Mouse (Mus musculus): ENCODE results near the gene Stil.
A peak's percentile ranks its signal among the peaks of the same experiment; 100 is the strongest.
"Not testable (repeated sequence)": the region's sequence is repeated elsewhere in the genome, so short reads cannot be mapped to it uniquely, and the experiment has no call there.

The Stil gene

DNA sequence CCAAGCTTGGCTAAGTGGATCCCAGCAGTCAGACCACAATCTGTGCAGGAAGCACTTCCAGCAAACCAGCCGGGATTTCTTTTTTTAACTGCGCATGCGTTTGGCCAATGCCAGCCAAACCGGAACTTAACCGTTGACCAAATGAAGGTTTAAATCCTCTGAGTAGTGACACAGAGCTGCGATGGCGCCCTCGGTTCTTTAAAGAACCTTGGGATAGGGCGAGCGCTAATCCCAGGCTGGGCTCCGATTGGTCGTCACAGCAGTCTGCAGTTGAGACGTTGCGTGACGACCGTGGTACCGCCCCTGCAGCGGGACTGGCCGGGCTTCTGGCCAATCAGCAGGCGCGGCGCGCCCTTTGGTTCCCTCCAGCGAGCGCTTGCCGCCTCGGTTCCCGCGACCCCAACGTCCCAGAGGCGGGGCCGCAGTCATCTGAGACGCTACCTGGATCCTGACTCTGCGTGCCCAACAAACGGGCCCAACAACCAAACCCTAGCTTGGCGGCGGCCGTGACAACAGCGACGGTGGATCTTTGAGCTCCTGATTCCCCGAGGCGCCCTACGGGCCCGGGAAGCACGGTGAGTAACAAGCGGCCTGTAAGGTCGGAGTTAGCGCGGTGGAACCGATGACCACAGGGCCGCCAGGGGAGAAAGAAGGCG, at the start of gene Stil:
Stil (plus strand) TSS at position 387 of the 656 bp plus-strand sequence.
- DNase-seq (ENCODE audit: low spot score in 2 of 2) = peak; percentile 95 to 98

DNA sequence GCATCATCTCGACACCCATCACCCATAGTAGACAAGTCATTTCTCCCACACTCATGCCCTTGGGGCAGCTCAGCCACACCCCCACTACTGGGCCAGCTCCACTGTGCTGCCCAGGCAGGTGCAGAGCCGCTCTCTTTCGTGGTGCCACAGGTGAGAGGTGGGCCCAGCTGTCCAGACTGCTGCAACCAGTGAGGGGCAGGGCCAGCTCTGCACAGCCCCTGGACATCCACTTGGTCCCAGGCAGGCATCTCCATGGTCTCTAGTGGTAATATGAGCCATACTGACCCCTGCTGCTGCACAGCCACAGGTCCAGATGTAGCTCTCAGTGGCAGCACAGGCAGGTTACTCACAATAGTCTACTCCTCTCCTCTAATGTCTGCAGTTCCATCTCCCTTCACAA, 46.8 kb upstream of the Stil start:
- no peak for DNase-seq (ENCODE audit: low spot score in 2 of 2)

DNA sequence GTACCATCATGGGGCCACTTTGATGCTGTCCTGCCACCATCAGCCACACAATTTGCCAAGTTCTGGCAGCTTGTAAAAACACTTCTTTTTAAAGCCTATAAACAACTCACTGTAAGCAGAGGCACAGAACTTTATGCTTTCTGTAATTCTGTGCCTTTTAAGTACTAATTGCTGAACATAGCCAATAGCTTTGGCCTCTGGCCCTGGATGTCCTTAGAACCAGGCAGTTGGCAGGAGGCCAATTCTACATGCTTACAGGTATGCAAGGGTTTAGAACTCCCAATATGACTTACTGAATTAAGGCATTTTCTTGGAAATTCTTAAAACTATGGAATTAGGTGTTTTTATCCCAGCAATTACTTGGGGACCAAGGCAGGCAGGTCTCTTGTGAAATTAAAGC, 42.6 kb upstream of the Stil start:
- no peak for DNase-seq (ENCODE audit: low spot score in 2 of 2)

DNA sequence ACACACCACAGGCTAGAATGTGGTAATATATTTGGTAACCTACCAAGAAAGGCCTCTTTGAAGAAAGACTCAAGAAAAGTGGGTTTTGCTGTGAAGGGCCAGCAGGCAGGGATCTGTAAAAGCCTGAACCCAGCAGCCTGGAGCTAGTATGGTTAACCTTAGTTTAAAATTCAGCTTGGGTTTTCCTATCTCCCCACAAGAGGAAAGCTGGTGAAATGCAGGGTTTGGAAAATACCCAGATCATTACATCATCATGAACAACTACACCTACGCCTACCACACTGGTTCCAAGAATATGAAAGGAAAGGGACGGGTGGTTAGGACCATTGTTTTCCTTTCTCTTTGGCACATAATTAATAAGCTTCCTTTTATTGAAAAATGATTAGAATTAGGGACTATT, 41.7 kb upstream of the Stil start:
- peak in 1 of 2 experiments; percentile 12 for DNase-seq (ENCODE audit: low spot score in 2 of 2)

DNA sequence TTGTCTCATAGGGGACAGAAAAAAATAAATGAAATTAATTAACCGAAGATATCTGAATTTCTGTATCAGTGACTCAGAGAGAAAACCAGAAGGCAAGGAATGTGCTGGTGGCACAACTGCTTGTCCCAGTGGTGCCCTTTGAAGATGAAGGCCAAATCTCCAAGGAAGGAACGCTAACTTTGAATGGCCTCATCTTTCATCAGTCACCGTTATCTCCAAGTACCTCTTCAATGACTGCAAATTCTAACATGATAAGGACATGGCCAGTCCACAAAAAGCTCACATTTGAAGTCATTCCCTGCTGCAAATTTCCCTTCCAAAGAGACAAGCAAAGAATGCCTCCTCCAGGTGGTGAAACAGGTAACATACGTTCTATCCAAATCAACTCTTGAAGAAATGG, 41.2 kb upstream of the Stil start:
- no peak for DNase-seq (ENCODE audit: low spot score in 2 of 2)

DNA sequence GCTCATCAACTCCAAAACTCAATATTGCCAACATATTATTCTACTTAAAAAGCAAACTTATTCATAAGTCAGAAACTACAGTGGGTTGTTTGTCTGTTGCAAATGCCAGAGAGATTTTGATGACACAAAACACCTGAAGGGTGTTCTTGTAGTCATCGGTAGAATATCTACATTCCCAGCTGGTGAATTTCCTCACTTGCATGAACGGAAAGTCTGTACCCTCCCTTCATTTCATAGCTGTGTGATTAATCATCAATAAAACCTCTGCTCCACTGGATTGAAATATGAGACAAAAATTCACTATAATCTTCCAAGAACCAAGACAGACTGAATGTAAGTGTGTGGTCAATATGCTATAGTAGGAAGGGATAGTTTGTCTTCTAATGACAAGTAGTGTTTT, 40.4 kb upstream of the Stil start:
- no peak for DNase-seq (ENCODE audit: low spot score in 2 of 2)

DNA sequence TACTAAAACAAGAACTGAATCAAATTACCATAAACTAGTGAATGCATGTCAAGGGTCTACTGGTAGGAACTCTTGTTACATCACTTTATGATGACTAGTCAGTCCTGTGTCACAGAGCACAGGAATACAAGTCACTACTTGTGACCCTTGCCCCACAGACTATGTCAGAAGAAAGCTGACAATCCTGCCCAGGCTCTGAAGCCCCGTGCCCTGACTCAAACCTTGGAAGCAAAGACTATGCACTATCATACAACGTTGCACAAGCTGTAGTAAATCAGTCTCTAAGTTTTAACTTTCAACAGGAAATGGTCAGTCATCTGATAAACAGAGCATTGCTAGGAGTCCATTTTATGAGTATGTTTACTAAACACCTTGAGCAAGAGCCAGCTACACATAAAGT, 39.1 kb upstream of the Stil start:
- DNase-seq (ENCODE audit: low spot score in 2 of 2) = not testable (repeated sequence)

DNA sequence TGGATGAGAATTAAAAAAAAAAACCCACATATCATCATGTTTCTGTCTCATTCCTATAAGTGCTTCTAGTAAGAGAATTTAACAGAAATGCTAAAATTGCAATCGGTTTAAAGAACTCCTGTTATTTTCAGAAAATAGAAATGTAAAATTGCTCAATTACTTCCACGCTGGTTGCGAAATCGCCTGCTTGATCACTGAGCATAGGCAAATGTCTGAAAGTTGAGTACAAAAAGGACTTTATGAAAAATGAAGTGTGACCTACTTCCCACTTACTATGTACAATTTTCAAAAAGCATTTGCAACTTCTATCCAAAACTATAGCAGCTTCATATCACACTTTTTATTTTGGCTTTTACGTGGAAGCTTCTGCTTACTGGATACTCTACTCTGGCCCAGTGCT, 29.2 kb upstream of the Stil start:
- DNase-seq (ENCODE audit: low spot score in 2 of 2) = no peak

DNA sequence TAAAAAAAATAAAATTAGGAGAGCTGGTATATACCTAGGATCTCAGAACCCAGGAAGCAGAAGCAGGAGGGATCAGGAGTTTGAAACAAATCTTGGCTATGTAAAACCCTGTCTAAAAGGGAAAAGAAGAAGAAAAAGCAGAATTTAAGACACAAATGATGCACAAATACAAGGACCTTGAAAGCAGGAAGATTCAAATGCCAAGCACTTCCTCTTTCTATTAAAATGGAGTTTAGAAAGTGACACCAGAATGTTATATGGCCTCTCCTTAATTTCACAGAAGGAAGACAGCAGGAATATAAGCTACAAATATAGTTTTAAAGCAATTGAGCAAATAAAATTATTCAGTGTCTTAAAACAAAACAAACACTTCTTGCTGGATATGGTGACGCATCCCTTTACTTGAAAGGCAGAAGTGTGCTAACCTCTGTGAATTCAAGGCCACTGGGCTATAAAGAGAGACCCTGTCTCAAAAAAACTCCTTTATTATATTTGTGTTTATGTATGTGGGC, 26.7 kb upstream of the Stil start:
- no peak for DNase-seq (ENCODE audit: low spot score in 2 of 2)

DNA sequence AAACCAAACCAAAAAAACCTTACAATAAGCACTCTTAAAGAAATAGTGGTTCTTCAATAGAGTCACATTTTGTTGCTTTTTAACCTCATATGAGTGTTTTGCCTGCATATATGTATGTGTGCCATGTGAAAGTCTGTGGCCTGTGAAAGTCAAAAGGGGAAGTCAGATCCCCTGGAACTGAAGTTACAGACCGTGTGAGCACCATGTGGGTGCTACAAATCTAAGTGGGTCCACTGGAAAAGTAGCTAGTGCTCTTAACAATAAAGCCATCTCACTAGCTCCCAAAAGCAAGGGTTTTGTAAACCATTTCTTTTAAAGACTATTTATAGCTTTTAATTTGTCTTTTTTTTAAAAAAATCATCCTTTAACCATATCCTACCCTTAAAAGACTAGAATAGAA, 17.3 kb upstream of the Stil start:
- DNase-seq (ENCODE audit: low spot score in 2 of 2) = no peak

DNA sequence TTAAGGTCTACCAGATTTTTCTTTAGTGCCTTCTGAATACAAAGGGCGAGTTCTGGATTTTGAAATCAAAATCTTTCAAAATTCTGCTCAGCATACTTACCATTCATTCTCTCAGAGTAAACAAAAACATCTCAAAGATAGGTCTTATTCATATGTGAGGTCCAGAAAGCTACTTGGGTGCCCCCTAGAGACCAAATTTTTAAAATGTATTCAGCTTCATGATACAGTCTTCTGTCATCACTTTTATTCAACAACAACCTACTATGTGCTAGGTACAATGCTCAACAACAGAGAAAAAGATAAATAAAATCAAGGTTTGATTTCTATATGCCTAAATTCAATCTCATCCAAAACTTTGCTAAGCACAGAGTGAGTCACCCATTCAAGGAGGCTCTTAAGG, 16.9 kb upstream of the Stil start:
- peak in 1 of 2 experiments; percentile 8 for DNase-seq (ENCODE audit: low spot score in 2 of 2)

DNA sequence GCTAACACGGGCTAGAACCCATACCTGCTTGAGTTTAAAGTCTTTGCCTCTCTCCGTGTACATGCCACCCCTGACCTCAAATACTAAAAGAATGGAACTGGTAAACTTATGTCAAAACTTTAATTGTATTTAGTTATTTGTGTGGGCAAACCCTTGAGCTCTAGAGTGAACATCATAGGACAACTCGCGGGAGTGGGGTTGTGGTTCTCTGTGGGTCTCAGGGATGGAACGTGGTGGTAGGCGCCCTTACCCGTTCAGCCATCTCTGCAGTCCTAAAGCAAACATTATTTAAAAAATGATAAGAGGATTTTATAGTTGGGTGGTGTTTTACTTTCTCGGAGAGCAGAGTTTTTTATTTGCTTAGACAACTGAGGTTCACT, 13.8 kb upstream of the Stil start:
- DNase-seq (ENCODE audit: low spot score in 2 of 2) = no peak

DNA sequence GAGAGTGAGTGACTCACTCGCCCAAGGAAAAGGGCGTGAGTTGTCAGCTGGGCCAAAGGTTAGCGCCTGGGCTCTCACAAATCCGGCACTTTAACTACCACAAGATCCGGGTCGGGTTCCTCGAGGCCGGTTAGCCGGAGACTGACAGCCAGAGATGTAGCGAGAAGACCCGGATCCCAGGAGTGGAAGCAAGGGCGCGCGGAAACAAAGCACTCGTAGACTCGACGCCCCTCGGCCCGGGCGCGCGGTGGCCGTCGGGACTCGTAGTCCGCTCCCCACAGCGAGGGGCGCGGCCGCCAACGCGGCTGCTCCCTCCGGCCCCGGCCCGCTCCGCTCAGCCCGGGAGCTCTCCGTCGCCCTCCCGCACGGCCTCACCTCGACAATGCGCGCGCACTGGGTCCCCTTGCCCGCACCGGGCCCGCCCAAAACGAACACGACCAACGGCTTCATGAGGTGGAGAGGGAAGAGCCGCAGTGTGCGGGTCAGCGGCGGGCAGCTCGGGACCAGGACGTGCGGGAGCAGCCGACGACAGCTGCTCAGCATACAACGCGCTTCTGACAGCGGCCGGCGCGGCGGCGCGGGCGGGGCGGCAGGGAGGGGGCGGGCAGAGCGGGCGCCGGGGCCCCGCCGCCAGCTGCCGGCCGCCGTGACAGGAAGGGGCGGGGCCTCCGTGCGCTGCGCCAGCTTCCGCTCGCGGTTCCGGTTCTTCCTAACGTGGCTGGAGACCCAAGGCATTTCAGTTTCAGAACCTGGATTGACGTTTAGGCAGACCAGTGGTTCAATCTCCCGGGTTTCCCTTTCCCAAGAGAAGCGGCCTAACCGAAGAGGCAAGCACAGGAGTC, 13.1 kb upstream of the Stil start, which contains the start of gene Cmpk1:
Cmpk1 (minus strand) TSS at position 651 of the 842 bp plus-strand sequence.
- DNase-seq (ENCODE audit: low spot score in 2 of 2) = peak; percentile 85 to 87

DNA sequence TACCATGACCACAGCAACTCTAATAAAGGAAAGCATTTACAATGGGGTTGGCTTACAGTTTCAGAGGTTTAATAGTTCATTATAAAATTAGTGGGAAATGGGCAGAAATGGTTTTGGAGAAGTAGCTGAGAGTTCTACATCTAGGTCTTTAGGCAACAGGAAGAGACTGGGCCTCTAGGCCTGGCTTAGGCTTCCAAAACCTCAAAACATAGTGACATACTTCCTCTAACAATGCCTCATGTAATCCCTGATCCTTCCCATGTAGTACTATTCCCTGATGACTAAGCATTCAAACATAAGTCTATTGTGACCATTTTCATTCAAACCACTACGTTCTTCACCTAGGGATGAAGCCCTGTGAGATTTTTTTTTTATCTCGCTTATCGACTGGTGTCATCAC, 5.7 kb upstream of the Stil start:
- DNase-seq (ENCODE audit: low spot score in 2 of 2) = no peak

DNA sequence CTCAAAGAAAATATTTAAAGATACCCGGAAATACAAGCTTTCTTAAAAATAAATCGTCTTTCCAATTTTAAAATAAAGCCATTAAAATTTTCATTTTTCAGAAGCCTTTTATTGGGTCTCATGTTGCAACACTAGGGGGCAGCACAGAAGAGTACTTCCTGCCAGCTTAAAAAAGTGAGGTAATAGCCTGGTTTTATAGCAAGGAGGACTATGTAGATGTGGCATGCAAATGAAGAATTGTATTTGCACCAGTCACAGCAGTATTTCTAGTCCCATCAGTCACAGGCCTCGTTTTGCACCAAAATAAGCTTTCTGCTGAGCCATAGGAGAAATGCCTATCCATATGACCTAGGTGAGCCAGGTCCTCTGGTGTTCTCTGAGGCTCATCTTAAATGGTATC, 2.9 kb upstream of the Stil start:
- DNase-seq (ENCODE audit: low spot score in 2 of 2) = peak in 1 of 2 experiments; percentile 17

DNA sequence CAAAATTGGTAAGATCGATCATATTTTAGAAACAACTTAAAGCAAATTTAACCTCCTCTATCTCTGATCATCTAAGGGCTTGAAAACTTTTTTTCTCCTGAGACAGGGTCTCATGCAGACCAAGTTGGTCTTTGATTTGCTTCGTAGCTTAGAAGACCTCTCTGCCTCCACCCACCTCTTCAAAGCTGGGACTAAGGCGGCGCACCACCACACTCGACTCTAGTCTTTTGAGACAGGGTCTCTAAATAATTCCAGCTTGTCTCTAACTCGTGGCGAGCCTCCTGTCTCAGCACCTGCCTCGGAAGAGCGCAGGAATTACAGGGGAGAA, 550 bp upstream of the Stil start:
- no peak for DNase-seq (ENCODE audit: low spot score in 2 of 2)

DNA sequence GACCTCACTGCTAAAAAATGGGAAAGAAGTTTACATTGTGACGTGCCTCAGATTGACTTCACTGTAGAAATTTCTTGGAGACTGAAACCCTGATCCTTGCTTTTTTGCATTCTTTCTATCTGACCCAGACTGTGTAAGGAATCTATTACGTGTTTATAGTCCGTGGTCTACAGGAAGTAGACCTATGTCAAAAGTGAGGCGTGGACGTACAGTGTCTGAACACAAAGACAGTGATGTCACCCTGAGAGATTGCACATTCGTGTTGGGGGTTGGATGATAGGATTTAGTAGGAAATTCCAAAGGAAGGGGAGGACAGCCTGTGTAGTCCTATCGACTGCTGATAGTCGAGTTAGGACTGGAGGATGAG, 453 bp downstream of the Stil start:
- no peak for DNase-seq (ENCODE audit: low spot score in 2 of 2)

DNA sequence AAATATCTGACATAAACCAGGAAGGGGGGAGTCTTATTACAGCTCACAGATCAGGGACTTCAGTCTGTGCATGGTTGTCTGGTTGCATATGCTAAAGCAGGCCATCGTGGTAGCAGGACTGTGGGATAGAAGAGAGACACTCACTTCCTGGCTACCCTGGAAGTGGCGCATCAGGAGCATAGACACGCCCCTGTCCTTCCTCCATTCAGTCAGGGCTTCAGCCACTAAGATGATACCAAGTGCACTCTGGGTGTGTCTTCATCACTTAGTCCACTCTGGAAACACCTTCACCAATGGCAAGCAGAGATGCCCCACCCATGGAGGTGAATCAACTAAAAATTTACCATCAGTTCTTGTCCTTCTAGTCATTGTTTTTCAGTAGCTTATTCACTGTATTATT, 14.3 kb downstream of the Stil start:
- DNase-seq (ENCODE audit: low spot score in 2 of 2) = no peak

DNA sequence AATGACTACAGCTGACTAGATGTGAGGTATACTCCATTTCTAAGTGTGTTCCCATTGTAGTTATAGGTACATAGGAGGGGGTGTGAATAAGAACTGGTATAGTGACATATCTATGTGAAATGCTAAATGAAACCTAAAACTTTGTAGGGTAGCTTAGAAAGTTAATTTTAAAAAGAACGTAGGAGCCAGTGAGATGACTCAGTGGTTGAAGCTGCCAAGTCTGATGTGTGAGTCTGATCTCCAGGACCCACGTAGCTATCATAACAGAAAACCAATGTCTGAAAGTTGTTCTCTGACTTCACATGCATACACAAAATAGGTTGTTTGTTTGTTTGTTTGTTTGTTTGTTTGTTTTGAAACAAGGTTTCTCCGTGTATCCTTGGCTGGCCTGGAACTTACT, 20.0 kb downstream of the Stil start:
- DNase-seq (ENCODE audit: low spot score in 2 of 2) = no peak

DNA sequence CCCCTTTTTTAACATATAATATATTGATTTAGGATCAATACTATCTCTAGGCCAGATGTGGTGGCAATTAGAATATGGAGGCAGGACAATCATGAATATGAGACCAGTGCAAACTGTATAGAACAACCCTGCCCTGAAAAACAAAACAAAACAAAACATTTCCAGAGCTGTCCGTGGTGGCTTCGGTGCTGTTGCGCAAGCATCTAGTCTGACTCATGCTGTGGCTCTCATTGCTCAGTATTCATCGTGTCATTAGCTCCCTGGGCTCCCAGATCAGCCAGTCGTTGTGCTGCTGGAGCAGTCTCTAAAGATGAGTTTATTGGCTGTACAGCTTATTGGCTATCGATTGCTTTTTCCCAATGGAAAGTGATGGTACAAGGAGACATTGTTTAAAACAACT, 35.1 kb downstream of the Stil start:
- DNase-seq (ENCODE audit: low spot score in 2 of 2) = no peak

DNA sequence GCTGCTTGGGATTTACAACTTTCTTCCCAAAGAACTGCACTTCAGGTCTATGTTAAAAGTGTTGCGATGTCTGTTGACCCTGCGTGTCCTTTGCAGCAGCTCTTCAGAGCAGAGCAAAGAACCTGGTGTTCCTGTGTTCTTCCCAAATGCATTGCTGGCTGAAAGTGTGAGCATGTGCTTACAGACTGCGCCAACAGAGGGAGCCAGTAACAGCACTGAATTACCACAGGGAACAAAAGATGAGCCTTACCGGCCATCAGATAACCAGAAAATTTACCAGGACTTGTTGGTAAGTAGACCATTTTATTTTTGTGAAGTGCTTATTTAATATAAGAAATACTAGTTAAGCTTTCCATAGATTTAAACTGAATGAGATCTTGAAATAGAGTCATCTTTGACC, 38.3 kb downstream of the Stil start:
- DNase-seq (ENCODE audit: low spot score in 2 of 2) = peak in 1 of 2 experiments; percentile 24

DNA sequence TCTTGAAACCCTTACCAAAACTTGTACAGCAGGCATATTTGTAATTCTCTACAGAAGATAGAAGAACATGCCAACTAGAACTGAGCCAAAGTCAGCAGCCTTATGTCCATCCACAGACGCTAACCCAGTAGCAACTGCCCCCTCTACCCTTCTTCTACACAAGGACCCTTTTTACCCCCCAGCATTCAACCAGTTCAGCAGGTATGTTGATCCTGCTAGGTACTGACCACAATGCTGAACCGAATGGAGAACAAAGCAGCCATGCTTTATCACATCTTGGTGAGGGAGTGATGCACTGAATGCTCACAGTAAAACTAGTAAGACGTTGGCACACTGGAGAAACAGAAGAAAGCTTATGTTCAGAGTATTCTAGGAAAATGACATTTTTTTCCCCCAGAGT, 45.7 kb downstream of the Stil start:
- no peak for DNase-seq (ENCODE audit: low spot score in 2 of 2)

DNA sequence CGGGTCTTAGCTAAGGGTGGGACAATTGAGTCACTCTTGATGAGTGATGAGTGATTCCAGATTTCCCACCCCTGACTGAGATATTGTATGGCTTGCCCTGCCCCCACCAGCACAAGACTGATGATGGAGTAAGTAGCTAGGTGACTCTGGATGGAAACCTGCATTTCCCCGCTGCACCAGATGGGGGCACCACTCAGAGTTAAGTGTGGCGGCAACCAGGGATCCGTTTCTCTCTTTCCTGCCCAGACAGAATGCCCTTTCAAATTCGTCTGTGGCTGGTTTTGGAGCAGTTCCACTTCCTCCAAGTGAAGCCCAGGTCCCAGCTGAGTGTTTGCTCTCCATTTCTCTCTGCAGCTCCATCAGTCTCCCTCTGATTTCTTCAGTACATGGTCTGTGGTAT, 47.8 kb downstream of the Stil start:
- DNase-seq (ENCODE audit: low spot score in 2 of 2) = peak; percentile 42 to 72
